Mouse (Mus musculus): ENCODE results near the gene Tbc1d14.

Gene Tbc1d14

GRCm38 (mm10) chr5:36508351-36508750, 84.7 kb downstream of the Tbc1d14 start:
- no peak for DNase-seq (ENCODE audit: low read depth, low spot score)

- no peak for DNase-seq (ENCODE audit: low read depth, low spot score)
Observed at GRCm38 (mm10) chr5:36505643-36506042, 87.4 kb downstream of the Tbc1d14 start.

- DNase-seq (ENCODE audit: low read depth, low spot score) = no peak
Observed at GRCm38 (mm10) chr5:36505235-36505634, 87.8 kb downstream of the Tbc1d14 start.

- DNase-seq (ENCODE audit: low read depth, low spot score) = no peak
Observed at GRCm38 (mm10) chr5:36494709-36495108, 98.4 kb downstream of the Tbc1d14 start.

- peak; percentile 63 for DNase-seq (ENCODE audit: low read depth, low spot score)
Observed at GRCm38 (mm10) chr5:36493919-36494318, 99.2 kb downstream of the Tbc1d14 start.

GRCm38 (mm10) chr5:36489225-36489624, 103.9 kb downstream of the Tbc1d14 start:
- DNase-seq (ENCODE audit: low read depth, low spot score) = no peak

GRCm38 (mm10) chr5:36485306-36485705, 107.8 kb downstream of the Tbc1d14 start:
- DNase-seq (ENCODE audit: low read depth, low spot score) = no peak

- peak; percentile 98 for DNase-seq (ENCODE audit: low read depth, low spot score)
Observed at GRCm38 (mm10) chr5:36484171-36484990, 108.7 kb downstream of the Tbc1d14 start, which contains the start of the genes Tada2b and Ccdc96. TSS of gene Tada2b (minus strand) at chr5:36484285. TSS of gene Ccdc96 (plus strand) at chr5:36484588.

- no peak for DNase-seq (ENCODE audit: low read depth, low spot score)
Observed at GRCm38 (mm10) chr5:36483203-36484101, 109.6 kb downstream of the Tbc1d14 start.

GRCm38 (mm10) chr5:36481114-36481513, 112.0 kb downstream of the Tbc1d14 start:
- no peak for DNase-seq (ENCODE audit: low read depth, low spot score)

GRCm38 (mm10) chr5:36480398-36480797, 112.7 kb downstream of the Tbc1d14 start:
- DNase-seq (ENCODE audit: low read depth, low spot score) = no peak

GRCm38 (mm10) chr5:36479735-36480134, 113.3 kb downstream of the Tbc1d14 start:
- no peak for DNase-seq (ENCODE audit: low read depth, low spot score)

- no peak for DNase-seq (ENCODE audit: low read depth, low spot score)
Observed at GRCm38 (mm10) chr5:36478540-36479420, 114.3 kb downstream of the Tbc1d14 start.

GRCm38 (mm10) chr5:36477486-36477885, 115.6 kb downstream of the Tbc1d14 start:
- no peak for DNase-seq (ENCODE audit: low read depth, low spot score)

- no peak for DNase-seq (ENCODE audit: low read depth, low spot score)
Observed at GRCm38 (mm10) chr5:36474283-36474682, 118.8 kb downstream of the Tbc1d14 start.

GRCm38 (mm10) chr5:36472876-36473655, 120.0 kb downstream of the Tbc1d14 start:
- DNase-seq (ENCODE audit: low read depth, low spot score) = no peak

GRCm38 (mm10) chr5:36471206-36471605, 121.9 kb downstream of the Tbc1d14 start:
- DNase-seq (ENCODE audit: low read depth, low spot score) = no peak

GRCm38 (mm10) chr5:36465889-36466288, 127.2 kb downstream of the Tbc1d14 start:
- DNase-seq (ENCODE audit: low read depth, low spot score) = no peak

GRCm38 (mm10) chr5:36464709-36465661, 128.1 kb downstream of the Tbc1d14 start, which contains the start of gene Grpel1:
TSS of gene Grpel1 (plus strand) at chr5:36464998.
- peak; percentile 99 for DNase-seq (ENCODE audit: low read depth, low spot score)
